Mouse (Mus musculus) hindbrain, embryonic 11.5 days (tissue): ENCODE measurements at regions not wholly inside any gene's neighbourhood (a gene's known extent, or its start where the extent isn't known, plus 50 kb on each side); places are given as distances from the start of the nearest gene placed in this dataset.

Experiments used
- ATAC-seq: fragments of 200-750 bp; cut with Nextera tagmentation; 2 replicates; pipeline ENCODE4 v1.8.0; 2017; ENCODE audit warnings: mild to moderate bottlenecking, moderate TSS enrichment, moderate library complexity; ENCODE audit not compliant: low FRiP score
- DNase-seq: peaks from one replicate; pipeline ENCODE4 v3.0.0-alpha.2; 2015; ENCODE audit warnings: low spot score
- H3K27ac ChIP-seq: fragments of 300-500 bp; sonication (generic); 2 replicates; pipeline ENCODE4 v1.5.1; 2014; ENCODE audit warnings: mild to moderate bottlenecking, low read depth, low read length
- H3K27me3 ChIP-seq: fragments of 300-500 bp; sonication (generic); 2 replicates; pipeline ENCODE4 v1.6.1; 2014; ENCODE audit warnings: mild to moderate bottlenecking, low read length, moderate library complexity, mixed read lengths; ENCODE audit not compliant: control insufficient read depth, insufficient read depth
- H3K36me3 ChIP-seq: fragments of 300-500 bp; sonication (generic); 2 replicates; pipeline ENCODE4 v1.6.1; 2014; ENCODE audit warnings: mild to moderate bottlenecking, low read length, moderate library complexity, mixed read lengths; ENCODE audit not compliant: control insufficient read depth, insufficient read depth
- H3K4me1 ChIP-seq: fragments of 300-500 bp; sonication (generic); replicated peaks from 2 replicates; pipeline ENCODE4 v1.6.1; 2014; ENCODE audit warnings: low read length, mixed read lengths; ENCODE audit not compliant: control insufficient read depth, insufficient read depth
- H3K4me2 ChIP-seq: fragments of 300-500 bp; sonication (generic); replicated peaks from 2 replicates; pipeline ENCODE4 v1.6.1; 2014; ENCODE audit warnings: mild to moderate bottlenecking, low read depth, low read length
- H3K4me3 ChIP-seq: fragments of 300-500 bp; sonication (generic); 2 replicates; pipeline ENCODE4 v1.5.1; 2014; ENCODE audit warnings: low read depth, low read length
- H3K9ac ChIP-seq: fragments of 300-500 bp; sonication (generic); 2 replicates; pipeline ENCODE4 v1.6.1; 2014; ENCODE audit warnings: low read depth, low read length
- H3K9me3 ChIP-seq: fragments of 300-500 bp; sonication (generic); 2 replicates; pipeline ENCODE4 v1.6.1; 2016; ENCODE audit warnings: low read length; ENCODE audit not compliant: control insufficient read depth
- WGBS: fragments of 180-500 bp; shearing (Covaris S2); extraction: QIAGEN DNeasy Blood & Tissue Kit; methylation state at CpG from one replicate; pipeline ENCODE4 v1.1.7; 2014; 5-methylcytosine and 5-hydroxymethylcytosine counted together

- ATAC-seq = no peak
- no peak for DNase-seq
- 96% methylated on average over 6 of the region's 6 CpGs for WGBS
- no peaks in the 10 kb centered on the region for H3K9me3 ChIP-seq
- no peaks in the 10 kb centered on the region for H3K4me1 ChIP-seq
- H3K9ac ChIP-seq = no peak overlapping the region
- no peak overlapping the region for H3K4me2 ChIP-seq
- no peak overlapping the region for H3K27ac ChIP-seq
- no peaks in the 10 kb centered on the region for H3K36me3 ChIP-seq
- no peaks in the 10 kb centered on the region for H3K27me3 ChIP-seq
- no peak overlapping the region for H3K4me3 ChIP-seq
Measured at GRCm38 (mm10) chr6:31070537-31070936, 111.7 kb upstream of the Klf14 start.

- 86% methylated on average over 9 of the region's 9 CpGs for WGBS
- Histone ChIP-seq H3K9me3 (no peaks in the 10 kb centered on the region), H3K9ac (no peak overlapping the region), H3K4me3 (no peak overlapping the region), H3K27me3 (no peaks in the 10 kb centered on the region), H3K27ac (no peak overlapping the region), H3K4me1 (no peaks in the 10 kb centered on the region), H3K4me2 (no peak overlapping the region), H3K36me3 (no peaks in the 10 kb centered on the region)
- ATAC-seq (no peak), DNase-seq (no peak)
Measured at GRCm38 (mm10) chr6:31070966-31071365, 112.1 kb upstream of the Klf14 start.

DNA sequence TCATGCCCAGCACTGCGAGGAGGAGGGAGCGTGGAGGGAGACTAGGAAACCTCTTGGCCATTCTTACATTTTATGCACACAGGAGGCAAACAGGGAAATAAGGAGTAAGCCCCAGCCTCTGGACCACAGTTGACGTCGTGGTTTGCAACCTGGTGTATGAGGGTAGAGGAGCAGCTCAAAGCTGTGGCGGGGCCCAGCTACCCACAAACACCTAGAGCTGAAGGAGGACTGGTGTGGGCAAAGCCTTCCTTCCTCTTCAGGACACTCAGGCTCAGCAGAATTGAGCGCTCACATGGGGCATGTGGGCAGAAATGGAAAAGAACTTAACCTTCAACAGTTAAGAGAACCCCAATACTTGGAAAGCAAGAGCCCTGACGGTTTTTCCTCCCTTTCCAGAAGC is 113.2 kb upstream of the Klf14 start:
- Histone ChIP-seq H3K4me2 (no peak overlapping the region), H3K4me3 (no peak overlapping the region), H3K9me3 (no peaks in the 10 kb centered on the region), H3K27ac (no peak overlapping the region), H3K36me3 (no peaks in the 10 kb centered on the region), H3K27me3 (no peaks in the 10 kb centered on the region), H3K9ac (no peak overlapping the region), H3K4me1 (no peaks in the 10 kb centered on the region)
- ATAC-seq (no peak), DNase-seq (no peak)
- 90% methylated on average over 7 of the region's 7 CpGs for WGBS

DNA sequence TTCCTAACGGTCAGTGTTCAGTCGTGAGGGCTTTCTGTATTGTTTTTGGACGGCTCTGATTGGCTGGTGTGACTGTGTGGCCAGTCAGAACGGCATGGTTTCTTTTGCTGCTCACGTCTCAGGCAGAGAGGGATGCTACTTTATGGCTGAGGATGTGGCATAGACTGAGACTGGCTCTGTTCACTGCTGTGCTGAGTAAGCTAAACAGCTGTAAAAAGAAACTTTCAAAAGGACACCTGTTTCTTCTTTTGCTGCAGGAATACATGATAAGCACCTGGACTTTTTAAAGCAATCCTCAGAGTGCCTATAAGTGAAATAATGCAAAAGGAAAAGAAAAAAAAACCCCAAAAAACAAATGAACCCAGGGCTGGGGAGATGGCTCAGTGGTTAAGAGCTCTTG is 113.7 kb upstream of the Klf14 start:
- no peak for DNase-seq
- no peak overlapping the region for H3K4me3 ChIP-seq

DNA sequence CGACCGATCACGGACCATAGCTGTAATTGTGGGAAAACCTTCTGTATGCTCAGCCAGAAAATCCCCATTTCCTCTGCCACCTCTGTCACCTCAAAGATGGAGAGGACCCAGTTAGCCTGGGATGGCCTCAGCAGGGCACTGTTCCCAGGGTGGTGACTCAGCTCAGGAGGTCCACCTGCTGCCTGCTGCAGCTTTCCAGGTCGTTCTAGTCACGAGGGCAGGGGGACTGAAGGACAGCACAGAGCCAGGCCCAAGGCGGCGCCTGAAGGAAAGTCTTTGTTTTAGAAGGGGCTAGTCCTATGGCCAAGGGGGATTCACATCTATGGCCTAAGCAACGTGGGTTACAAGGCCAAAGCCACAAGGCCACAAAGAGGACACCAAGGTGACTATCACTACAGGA is 114.5 kb upstream of the Klf14 start:
- WGBS = 84% methylated on average over 8 of the region's 8 CpGs
- ATAC-seq (no peak), DNase-seq (no peak)
- H3K4me2 ChIP-seq = no peak overlapping the region
- no peak overlapping the region for H3K9ac ChIP-seq
- H3K27ac ChIP-seq = no peak overlapping the region
- no peak overlapping the region for H3K4me3 ChIP-seq
- H3K9me3 ChIP-seq = no peaks in the 10 kb centered on the region
- no peaks in the 10 kb centered on the region for H3K27me3 ChIP-seq
- no peaks in the 10 kb centered on the region for H3K36me3 ChIP-seq
- no peaks in the 10 kb centered on the region for H3K4me1 ChIP-seq

More for the DNA sequence above, 113.7 kb upstream of the Klf14 start:
- Histone ChIP-seq H3K9ac (no peak overlapping the region), H3K27me3 (no peaks in the 10 kb centered on the region), H3K27ac (no peak overlapping the region), H3K4me2 (no peak overlapping the region), H3K9me3 (no peaks in the 10 kb centered on the region), H3K36me3 (no peaks in the 10 kb centered on the region), H3K4me1 (no peaks in the 10 kb centered on the region)
- WGBS = 49% methylated on average over 5 of the region's 5 CpGs
- ATAC-seq = no peak

- no peak overlapping the region for H3K4me3 ChIP-seq
- H3K4me2 ChIP-seq = no peak overlapping the region
- no peaks in the 10 kb centered on the region for H3K4me1 ChIP-seq
- no peaks in the 10 kb centered on the region for H3K9me3 ChIP-seq
- no peak overlapping the region for H3K9ac ChIP-seq
- ATAC-seq (no peak), DNase-seq (no peak)
- no peaks in the 10 kb centered on the region for H3K36me3 ChIP-seq
- no peak overlapping the region for H3K27ac ChIP-seq
- H3K27me3 ChIP-seq = no peaks in the 10 kb centered on the region
- 72% methylated on average over 9 of the region's 9 CpGs for WGBS
Measured at GRCm38 (mm10) chr6:31074394-31074793, 115.5 kb upstream of the Klf14 start.

DNA sequence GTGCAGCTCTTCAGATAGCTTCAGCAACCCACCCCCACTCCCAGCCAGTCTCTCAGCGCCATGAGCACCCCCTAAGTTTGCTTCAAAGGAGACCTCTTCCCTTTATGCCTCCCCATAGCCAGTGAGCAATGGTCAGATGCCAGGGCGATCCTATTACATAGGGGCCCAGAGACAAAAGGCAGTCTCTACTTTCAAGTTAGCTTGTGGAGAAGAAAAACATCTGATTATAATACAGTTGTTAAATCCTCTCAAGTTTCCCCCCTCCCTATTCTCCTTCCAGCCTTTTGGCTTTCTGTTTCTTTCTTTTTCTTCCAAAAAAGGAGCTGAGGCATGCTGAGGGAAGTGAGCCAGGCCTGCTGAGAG is 116.3 kb upstream of the Klf14 start:
- ATAC-seq = no peak

GRCm38 (mm10) chr6:31075572-31076477 is 116.9 kb upstream of the Klf14 start:
- Histone ChIP-seq H3K4me2 (no peak overlapping the region), H3K4me3 (no peak overlapping the region)

More for the DNA sequence above, 116.3 kb upstream of the Klf14 start:
- 25% methylated on average over 2 of the region's 2 CpGs for WGBS
- Histone ChIP-seq H3K9ac (no peak overlapping the region), H3K4me2 (no peak overlapping the region), H3K27me3 (no peaks in the 10 kb centered on the region), H3K9me3 (no peaks in the 10 kb centered on the region), H3K4me3 (no peak overlapping the region), H3K27ac (no peak overlapping the region), H3K36me3 (no peaks in the 10 kb centered on the region), H3K4me1 (no peaks in the 10 kb centered on the region)
- DNase-seq = no peak

DNA sequence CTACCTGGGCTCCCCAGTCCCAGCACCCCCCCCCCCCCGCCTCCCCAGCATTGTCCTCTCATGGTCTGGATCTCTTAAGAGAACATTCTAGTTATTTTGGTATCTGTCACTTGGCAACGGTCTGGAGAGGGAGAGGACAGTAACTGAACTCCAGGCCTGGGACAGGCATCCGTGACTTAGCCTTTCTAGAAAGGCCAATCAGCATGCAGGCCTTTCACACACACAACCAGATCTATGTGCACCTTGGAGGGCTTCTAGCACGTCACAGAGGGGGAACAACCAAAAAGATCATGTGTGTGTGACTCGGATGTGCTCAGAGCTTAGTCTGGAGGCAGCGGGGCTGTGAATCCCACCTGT is 117.6 kb upstream of the Klf14 start:
- no peak overlapping the region for H3K4me3 ChIP-seq
- WGBS = 79% methylated on average over 6 of the region's 6 CpGs
- H3K36me3 ChIP-seq = no peaks in the 10 kb centered on the region
- no peak overlapping the region for H3K4me2 ChIP-seq
- no peak overlapping the region for H3K27ac ChIP-seq
- no peaks in the 10 kb centered on the region for H3K4me1 ChIP-seq
- no peaks in the 10 kb centered on the region for H3K9me3 ChIP-seq
- DNase-seq (no peak), ATAC-seq (no peak)
- no peak overlapping the region for H3K9ac ChIP-seq
- no peaks in the 10 kb centered on the region for H3K27me3 ChIP-seq

More at GRCm38 (mm10) chr6:31075572-31076477, 116.9 kb upstream of the Klf14 start:
- H3K36me3 ChIP-seq = no peaks in the 10 kb centered on the region
- no peaks in the 10 kb centered on the region for H3K4me1 ChIP-seq
- no peaks in the 10 kb centered on the region for H3K9me3 ChIP-seq
- peak; percentile 81 for DNase-seq
- no peak overlapping the region for H3K27ac ChIP-seq
- H3K27me3 ChIP-seq = no peaks in the 10 kb centered on the region
- 19% methylated on average over 13 of the region's 13 CpGs for WGBS
- no peak overlapping the region for H3K9ac ChIP-seq
- peak; percentile 83 for ATAC-seq
